Mouse (Mus musculus) spleen, adult 18-20 months (tissue): ENCODE measurements around the gene Zc3h15.
"Not testable (repeated sequence)": the region's sequence is repeated elsewhere in the genome, so short reads cannot be mapped to it uniquely, and the experiment has no call there.

ENCODE experiments used
- DNase-seq, 2 experiments: peaks; one replicate each; pipeline ENCODE4 v3.0.0; 2022; ENCODE audit warnings: mixed read lengths in 2 of 2

Zc3h15 gene

DNA sequence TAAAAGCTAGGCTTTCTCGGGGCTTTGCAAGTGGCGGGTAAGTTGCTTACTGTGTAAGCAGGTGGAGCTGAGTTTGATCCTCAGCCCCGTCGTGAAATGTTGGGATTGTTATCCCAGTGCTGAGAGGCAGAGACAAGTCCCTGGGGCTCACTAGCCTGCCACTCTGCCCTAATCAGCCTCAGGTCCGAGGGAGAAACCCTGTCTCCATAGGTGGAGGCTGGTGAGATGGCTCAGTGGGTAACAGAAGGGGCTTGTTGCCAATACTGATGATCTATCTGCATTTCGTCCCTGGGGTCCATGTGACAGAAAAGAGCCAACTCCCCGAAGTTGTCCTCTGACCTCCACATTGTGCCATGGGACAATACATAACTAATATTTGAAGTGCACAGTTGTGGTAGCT lies 30.2 kb downstream of the Zc3h15 start:
- DNase-seq = no peak

DNA sequence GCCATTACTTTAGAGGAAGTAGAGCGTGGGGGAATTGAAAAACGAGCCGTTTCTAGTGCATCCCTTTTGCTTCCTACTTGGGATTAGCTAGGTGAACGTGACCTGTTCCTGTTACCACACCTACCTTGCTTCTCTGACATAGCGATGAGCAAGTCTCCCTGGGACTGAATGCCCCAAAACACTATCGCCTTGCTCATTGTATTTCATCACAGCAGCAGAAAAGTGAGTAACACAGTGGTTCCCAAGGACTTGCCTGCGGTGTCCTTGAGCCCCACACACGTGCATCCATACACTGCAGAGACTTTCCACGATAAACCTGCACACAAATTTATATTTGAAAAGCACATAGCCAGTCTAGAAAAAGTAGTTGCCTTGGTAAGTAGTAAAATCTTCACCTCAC lies 30.7 kb downstream of the Zc3h15 start:
- no peak for DNase-seq

GRCm38 (mm10) chr2:83675681-83676080 lies 31.4 kb downstream of the Zc3h15 start:
- no peak for DNase-seq

DNA sequence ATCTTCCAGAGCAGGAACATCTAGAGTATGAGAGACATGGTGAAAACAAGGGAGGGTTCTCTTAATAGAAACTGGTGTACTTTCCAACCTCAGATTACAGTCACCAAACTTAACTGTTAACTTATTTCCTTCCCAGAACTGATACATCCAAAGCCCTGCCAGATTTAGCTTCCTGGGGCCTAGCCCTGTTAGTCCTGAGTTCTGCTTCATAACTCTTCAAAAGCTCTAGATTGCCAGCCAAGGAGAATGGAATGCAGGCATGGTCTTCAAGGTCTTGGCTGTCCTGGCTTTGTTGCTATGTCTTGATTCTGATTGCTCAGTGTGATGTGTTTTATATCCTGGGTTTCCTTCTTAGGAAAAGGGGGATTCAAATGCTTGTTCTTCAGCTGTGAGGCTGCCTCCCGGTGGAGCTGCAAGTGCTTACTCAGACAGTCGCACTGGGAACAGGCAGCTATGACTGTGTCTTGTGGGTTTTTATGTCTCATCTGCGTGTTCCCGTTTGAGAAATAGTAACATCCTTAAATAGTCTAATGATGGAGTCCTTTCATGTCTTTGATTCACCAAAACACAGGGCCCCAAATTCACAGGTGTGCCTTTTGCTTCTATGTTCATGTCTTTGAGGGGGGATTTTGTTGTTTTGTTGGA lies 32.1 kb downstream of the Zc3h15 start:
- no peak for DNase-seq

- DNase-seq = no peak
Measured at GRCm38 (mm10) chr2:83681332-83681731, 37.1 kb downstream of the Zc3h15 start.

- no peak for DNase-seq
Measured at GRCm38 (mm10) chr2:83681785-83682184, 37.5 kb downstream of the Zc3h15 start.

DNA sequence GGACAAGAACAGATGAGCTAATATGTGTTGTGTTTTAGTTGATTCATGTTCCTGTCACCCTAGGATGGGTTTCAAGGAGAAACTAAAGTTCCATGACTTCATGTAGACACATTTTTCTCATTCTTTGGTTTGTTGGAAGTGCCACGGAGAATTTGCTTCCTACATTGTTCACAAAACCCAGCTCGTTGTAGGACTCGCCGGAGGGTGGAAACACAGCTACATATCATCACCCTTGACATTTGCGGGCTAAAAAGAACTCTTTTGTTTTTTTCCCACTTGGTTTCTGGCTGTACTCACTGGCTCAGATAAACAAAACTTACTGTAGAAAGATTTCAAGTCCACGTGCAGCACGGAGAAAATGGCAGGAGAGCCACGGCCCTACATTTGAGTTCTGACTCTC lies 38.0 kb downstream of the Zc3h15 start:
- DNase-seq = no peak

DNA sequence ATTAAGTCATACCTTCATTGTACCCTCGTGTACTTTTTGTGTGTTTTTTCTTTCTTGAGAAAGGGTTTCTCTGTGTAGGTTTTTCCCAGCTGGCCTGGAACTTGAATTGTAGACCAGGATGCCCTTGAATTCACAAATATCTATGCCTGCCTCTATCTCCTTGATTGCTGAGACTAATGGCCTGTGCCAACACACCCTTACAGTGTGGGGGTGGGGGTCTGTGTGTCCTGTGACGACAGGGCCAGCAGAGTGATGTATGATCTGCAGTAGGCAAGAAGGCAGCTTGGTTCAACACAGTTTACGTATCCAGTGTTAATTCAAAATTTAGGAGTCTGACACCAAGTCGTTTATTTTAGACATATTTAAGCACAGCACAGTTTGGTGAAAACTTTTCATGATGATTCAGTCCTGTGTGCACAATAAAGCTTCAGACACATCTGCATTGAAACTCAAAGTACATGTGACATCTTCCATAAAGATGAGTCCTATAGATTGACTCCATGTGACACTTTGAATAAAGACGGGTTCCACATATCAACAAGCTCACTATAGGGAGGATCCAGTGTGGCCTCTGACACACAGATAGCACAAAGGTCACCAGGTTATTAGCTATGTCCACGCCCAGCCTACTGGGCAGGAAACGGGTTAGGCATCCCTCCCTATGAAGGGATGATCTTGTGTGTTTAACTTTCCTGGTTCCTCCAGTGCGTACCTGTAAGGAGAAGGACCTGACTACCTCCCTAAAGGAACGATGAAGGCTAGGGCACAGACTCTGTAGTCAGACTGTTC lies 39.7 kb downstream of the Zc3h15 start:
- DNase-seq = no peak

DNA sequence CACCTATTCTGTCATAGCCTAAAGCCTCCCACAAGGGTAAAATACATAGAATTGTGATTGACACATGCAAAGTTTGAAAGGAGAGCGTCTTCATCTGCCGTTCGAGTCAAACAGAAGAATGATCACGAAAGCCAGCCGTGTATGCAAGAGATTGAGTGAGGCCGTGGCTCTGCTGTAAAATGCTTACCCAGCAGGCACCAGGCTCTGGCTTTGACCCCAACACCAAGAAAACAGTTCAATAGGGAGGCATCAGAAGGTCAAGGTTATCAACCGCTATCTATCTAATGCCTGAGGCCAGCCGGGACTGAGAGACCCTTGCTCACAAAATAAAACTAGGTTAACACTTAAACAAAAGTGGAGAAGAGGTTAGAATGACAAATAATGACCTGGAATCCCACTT lies 40.5 kb downstream of the Zc3h15 start:
- no peak for DNase-seq

DNA sequence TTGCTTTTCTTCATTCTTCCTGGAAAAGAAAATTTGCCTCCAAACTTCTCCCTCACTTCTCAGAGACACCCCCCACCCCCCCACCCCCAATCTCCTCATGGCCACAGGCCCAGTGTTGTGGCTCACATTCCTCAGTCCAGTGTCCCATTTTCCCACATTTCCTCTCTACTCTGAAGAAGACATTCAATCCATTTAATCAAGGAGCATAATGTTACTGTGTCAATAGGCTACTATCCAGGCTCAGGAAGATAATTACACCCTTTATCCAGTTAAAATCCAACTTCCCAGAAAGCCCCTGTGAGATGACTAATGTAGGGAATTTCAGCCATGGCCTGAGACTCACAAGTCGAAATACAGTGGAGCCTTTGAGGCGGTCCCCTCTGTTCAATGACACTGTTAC lies 46.1 kb downstream of the Zc3h15 start:
- no peak for DNase-seq

DNA sequence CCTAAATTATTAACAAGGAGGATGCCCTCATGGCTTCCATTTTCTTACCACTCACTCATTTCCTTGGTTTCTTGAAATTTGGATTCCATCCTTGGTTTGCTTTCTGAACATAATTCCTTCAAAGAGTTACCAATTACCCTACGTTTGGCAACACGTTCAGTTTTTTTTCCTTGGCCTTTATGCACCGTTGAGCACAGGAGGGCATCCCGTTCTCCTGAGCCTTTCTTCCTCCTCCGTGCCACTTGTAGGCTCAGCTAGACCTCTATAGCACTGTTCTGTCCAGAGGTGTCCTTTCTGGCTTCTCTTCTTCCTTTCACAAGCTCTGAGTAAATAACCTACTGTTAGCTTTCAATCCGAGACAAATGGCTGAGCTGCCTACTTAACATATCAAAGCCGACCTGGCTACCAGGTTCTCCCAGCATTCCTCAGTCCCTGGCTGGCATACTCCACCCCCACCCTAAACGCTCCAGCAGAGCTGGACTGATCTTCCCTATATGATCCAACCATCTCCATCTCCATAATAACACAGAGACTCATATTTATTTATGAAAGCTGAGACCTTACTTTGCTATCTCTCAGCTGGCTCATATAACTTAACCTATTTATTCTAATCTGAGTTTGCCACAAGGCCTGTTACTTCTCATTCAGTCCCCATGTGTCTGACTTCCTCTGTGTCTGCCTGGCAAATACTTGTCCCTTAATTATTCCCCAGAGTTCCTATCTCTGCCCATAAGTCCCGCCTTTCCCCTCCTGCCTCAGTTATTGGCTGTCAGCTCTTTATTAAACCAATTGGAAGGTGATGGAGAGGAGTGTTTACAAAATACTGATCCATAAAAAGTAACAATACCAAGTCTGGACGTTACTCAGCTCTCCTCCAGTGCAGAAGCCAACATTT lies 48.7 kb downstream of the Zc3h15 start:
- DNase-seq = no peak

DNA sequence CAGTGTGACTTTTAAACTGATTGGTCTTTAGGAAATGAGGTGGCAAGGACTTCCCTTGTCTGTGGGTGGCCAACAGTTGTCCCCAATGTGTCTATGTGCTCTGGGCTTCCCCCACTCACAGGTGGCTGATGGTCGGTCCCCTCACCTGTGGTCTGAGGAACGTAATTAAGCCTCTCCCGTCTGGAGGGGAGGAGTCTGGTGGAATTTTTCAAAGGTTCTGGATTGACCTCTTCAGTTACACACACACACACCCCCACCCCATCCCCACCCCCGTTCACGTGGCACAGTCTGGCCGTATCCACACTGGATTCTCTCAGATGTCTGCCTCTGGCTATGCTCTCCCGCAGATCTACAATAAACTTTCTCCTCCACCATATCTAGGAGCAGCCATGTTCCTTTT lies 49.8 kb downstream of the Zc3h15 start:
- DNase-seq = no peak

GRCm38 (mm10) chr2:83695345-83696247 lies 51.4 kb downstream of the Zc3h15 start:
- no peak for DNase-seq

DNA sequence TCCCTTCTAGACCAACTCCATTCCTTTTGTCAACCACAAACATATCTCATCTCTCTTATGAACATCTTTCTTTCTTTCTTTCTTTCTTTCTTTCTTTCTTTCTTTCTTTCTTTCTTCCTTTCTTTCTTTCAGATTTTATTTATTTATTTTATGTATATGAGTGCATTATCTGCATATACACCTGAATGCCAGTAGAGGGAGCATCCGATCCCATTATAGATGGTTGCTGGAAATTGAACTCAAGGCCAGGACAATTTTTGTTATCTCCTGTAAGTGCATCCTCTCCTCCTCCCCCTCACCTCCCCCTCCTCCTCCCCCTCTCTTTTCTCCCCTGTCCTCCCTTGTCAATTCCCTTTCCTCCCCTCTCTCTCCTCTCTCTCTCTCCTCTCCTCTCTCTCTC lies 54.2 kb downstream of the Zc3h15 start:
- no peak for DNase-seq

DNA sequence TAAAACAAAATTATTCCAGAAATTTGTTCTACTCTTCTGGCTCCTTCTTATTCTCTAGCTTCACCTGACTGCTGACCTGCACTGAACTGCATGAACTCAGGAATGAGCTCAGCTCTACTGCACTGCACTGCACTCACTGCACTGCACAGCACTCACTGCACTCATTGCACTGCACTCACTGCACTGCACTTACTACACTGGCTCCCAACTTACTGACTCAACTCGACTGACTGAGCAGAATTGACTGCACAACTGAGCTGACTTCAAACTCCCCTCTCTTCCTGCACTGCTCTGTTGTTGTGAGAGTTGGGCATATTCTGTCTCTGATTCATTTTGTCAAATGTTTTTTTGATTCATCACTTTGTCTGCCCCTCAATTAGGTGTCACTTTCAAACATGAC lies 55.1 kb downstream of the Zc3h15 start:
- no peak for DNase-seq

GRCm38 (mm10) chr2:83700667-83701066 lies 56.4 kb downstream of the Zc3h15 start:
- DNase-seq = no peak

GRCm38 (mm10) chr2:83702411-83702810 lies 58.2 kb downstream of the Zc3h15 start:
- DNase-seq = no peak

DNA sequence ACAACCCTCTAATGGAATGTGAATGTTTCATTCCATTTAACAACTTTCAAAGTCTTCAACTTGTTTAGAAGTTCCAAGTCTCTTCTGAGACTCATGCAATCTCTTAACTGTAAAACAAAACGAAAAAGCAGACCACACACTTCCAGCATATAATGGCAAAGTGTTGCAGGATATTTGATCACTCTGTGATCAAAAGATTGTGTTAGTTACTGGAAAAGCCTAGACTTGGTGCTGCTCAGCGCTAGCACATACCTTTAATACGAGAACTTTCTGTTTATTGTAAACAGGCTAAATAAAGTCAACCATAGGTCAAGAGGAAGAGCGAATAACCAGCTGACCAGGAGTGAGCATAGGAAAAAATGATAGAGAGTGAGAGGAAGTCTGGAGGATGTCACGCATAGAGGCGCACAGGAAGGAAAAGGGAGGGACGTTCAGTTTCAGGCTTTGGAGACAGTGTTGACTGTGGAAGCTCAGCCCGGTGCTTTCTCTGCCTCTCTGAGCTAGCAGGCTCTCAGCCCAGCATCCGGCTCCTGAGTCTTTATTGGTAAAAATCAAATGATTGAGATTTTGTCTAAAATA lies 61.4 kb downstream of the Zc3h15 start:
- no peak for DNase-seq

GRCm38 (mm10) chr2:83709896-83710524 lies 65.8 kb downstream of the Zc3h15 start:
- no peak for DNase-seq

DNA sequence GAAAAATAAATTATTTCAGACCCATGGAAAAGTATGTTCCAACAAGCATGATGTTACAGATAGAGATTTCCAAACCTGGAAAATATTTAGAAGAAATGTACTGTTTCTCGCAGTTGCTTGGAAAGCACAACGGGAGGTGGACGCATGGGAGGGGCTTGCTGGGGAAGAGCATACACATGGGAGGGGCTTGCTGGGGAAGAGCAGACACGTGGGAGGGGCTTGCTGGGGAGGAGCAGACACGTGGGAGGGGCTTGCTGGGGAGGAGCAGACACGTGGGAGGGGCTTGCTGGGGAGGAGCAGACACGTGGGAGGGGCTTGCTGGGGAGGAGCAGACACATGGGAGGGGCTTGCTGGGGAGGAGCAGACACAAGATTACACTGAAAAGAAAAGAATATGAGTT lies 69.0 kb downstream of the Zc3h15 start:
- not testable (repeated sequence) for DNase-seq

DNA sequence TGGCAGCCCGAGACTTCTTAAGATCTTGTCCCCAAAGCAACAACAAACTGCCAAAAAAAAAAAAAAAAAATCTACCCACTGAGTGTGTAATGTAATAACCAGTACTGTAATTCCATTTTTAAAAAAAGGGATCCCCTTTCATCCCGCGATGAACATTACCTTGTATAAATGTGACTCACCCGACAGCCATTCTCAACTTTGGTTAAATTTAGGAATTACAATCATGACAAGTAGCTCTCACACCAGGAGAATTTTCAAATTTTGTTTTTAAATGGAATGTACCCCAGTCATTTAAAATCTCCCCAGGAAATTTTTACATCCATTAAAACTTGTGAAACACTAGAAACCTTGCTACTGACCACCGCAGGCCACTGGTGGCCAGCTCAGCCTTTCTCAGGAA lies 69.7 kb downstream of the Zc3h15 start:
- DNase-seq = no peak
